Mouse (Mus musculus) thymus, adult 2 months (tissue): ENCODE data around the gene Olfr1459.

Source experiments
- CTCF ChIP-seq: fragments of 200-500 bp; IDR thresholded peaks from 2 replicates; pipeline ENCODE4 v1.5.1; 2012; ENCODE audit warnings: mild to moderate bottlenecking, control low read depth, low read length, moderate library complexity, borderline replicate concordance; ENCODE audit not compliant: control insufficient read depth, poor library complexity, insufficient read depth; ENCODE audit errors: extremely low read depth
- POLR2A ChIP-seq: fragments of 200-500 bp; IDR thresholded peaks from 2 replicates; pipeline ENCODE4 v1.6.1; 2012; ENCODE audit warnings: mild to moderate bottlenecking, low read length, control low read depth, moderate library complexity; ENCODE audit not compliant: control insufficient read depth, poor library complexity, insufficient read depth; ENCODE audit errors: extremely low read depth

GRCm38 (mm10) chr19:13149449-13149848, at the start of gene Olfr1459:
- TF ChIP-seq POLR2A (no peak), CTCF (no peak)
